Comparison of ENCODE assay signal across 8 mouse cellular contexts in the genomic region with DNA sequence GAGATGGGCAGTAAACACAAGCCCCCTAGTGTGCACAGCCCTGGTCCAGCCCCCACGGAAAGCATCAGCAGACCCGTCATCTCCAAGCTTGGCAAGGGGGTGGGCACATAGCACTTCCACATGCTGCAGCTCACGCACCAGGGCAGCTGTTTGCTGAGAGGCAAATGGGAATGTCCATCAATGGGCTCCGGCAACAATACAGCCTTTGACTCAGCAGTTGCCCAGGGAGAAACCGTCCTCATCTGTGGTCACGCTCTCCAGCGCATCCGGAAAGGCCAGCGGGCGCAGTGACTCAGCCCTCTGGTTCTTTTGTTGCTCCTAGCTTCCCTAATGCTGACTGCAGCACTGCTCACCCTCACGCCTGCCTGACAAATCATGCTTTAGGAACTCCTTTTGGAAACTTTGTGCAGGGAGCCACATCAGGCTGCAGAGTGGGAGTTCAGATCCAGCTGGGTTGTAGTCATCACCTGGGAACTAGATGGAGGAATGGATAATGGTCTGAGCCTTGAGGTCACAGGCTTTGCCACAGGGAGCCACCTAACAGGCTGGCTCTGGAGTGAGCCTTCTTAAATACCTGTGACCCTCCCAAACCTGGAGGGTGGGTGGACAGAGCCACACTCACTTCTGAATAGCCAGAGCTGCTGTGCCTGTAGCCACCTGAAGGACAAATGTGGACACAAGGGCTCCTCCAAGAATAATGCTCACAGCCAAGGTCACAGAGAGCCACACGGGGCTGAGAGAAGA. TPM values are rescaled to one million over a fixed set of nuclear protein-coding genes. Genes with fewer than 3 reads are reported as not detected.
DNase-seq lines count a peak whose midpoint lies in the region; ATAC-seq and TF ChIP-seq lines count a peak whose summit lies in the region.

No protein-coding gene starts in this region.

- peaks cover 14% of the 10 kb centered on the region; the same call in 1 of the 2 replicates for H3K4me1 ChIP-seq in forebrain, postnatal 0 days (ENCODE audit: insufficient read depth)
- peaks cover 31% of the 10 kb centered on the region for H3K4me1 ChIP-seq in midbrain, embryonic 11.5 days (ENCODE audit: control insufficient read depth, insufficient read depth, low read length)
- H3K4me1 ChIP-seq in stomach, postnatal 0 days (replicated peaks; ENCODE audit: control insufficient read depth, insufficient read depth), result peaks cover 2% of the 10 kb centered on the region; the same call in 1 of the 2 replicates

- no peak overlapping the region for H3K27ac ChIP-seq in forebrain, postnatal 0 days (ENCODE audit: low read depth, low read length)
- H3K27ac ChIP-seq in midbrain, embryonic 11.5 days (ENCODE audit: low read depth, low read length), result peak overlapping the region; percentile 59; the same call in 1 of the 2 replicates
- no peak overlapping the region for H3K27ac ChIP-seq in stomach, postnatal 0 days (replicated peaks)

- 6% methylated on average over 12 of the region's 12 CpGs for whole genome bisulfite sequencing in forebrain, postnatal 0 days
- 8% methylated on average over 12 of the region's 12 CpGs for WGBS in midbrain, embryonic 11.5 days
- 33% methylated on average over 12 of the region's 12 CpGs for WGBS in stomach, postnatal 0 days

- intact Hi-C loops in heart, postnatal 36 days (cut with DNase I), result loop anchor here (1.0 to 5.0 kb wide), 3 partner anchors 42 to 236 kb away; a partner anchor contains a TSS

- no peak overlapping the region for H3K4me3 ChIP-seq in forebrain, postnatal 0 days (ENCODE audit: low read depth, low read length)
- H3K4me3 ChIP-seq in midbrain, embryonic 11.5 days (ENCODE audit: low read depth, low read length), result no peak overlapping the region
- H3K4me3 ChIP-seq in stomach, postnatal 0 days (ENCODE audit: low read depth, low read length), result no peak overlapping the region

- ATAC-seq in forebrain, postnatal 0 days, result peak; percentile 80
- peak; percentile 85 for ATAC-seq in midbrain, embryonic 11.5 days (ENCODE audit: low FRiP score)
- ATAC-seq in stomach, postnatal 0 days (ENCODE audit: low FRiP score, low TSS enrichment), result peak; percentile 41; the same call in 1 of the 2 replicates

- no peak overlapping the region; the same call in 1 of the 2 replicates for H3K9ac ChIP-seq in forebrain, postnatal 0 days
- H3K9ac ChIP-seq in midbrain, embryonic 11.5 days (ENCODE audit: low read length), result peak overlapping the region; percentile 24; the same call in 1 of the 2 replicates
- H3K9ac ChIP-seq in stomach, postnatal 0 days (ENCODE audit: low read length), result no peak overlapping the region

- no peaks in the 10 kb centered on the region for H3K36me3 ChIP-seq in forebrain, postnatal 0 days (ENCODE audit: insufficient read depth)
- H3K36me3 ChIP-seq in midbrain, embryonic 11.5 days (ENCODE audit: control insufficient read depth, insufficient read depth, low read length), result no peaks in the 10 kb centered on the region
- no peaks in the 10 kb centered on the region for H3K36me3 ChIP-seq in stomach, postnatal 0 days (ENCODE audit: control insufficient read depth, insufficient read depth, low read length)

- peak overlapping the region; percentile 28; the same call in 1 of the 2 replicates for H3K4me2 ChIP-seq in forebrain, postnatal 0 days (ENCODE audit: low read depth)
- peak overlapping the region; percentile 28 for H3K4me2 ChIP-seq in midbrain, embryonic 11.5 days
- no peak overlapping the region for H3K4me2 ChIP-seq in stomach, postnatal 0 days (replicated peaks; ENCODE audit: low read depth)

- DNase-seq in 3T3-L1 (ENCODE audit: low read depth, low spot score), result peak; percentile 99
- peak; percentile 76 for DNase-seq in adrenal gland, postnatal 10 days
- DNase-seq in forebrain, postnatal 0 days, result peak; percentile 45
- DNase-seq in heart, postnatal 36 days, result peak; percentile 39 to 44
- DNase-seq in left cerebral cortex, adult 8-10 months (ENCODE audit: low spot score in 2 of 2), result peak; percentile 28 to 72
- DNase-seq in midbrain, embryonic 11.5 days (ENCODE audit: low spot score, missing footprints), result peak; percentile 95
- DNase-seq in stomach, postnatal 0 days (ENCODE audit: low spot score), result no peak
- no peak for DNase-seq in spleen, postnatal 4 days (ENCODE audit: low spot score in 2 of 2)

- 0 out of 2 replicates have a peak, but pooled peaks cover 5% of the 10 kb centered on the region for H3K27me3 ChIP-seq in forebrain, postnatal 0 days (ENCODE audit: insufficient read depth, low read length)
- H3K27me3 ChIP-seq in midbrain, embryonic 11.5 days (ENCODE audit: control insufficient read depth, insufficient read depth, low read length), result peaks cover 4% of the 10 kb centered on the region; the same call in 1 of the 2 replicates
- no peaks in the 10 kb centered on the region for H3K27me3 ChIP-seq in stomach, postnatal 0 days (ENCODE audit: control insufficient read depth, insufficient read depth, low read length)

- no peak for TF ChIP-seq CTCF in forebrain, postnatal 0 days (IDR thresholded peaks at IDR 0.05; ENCODE audit: low read depth)
- no peak for TF ChIP-seq CTCF in stomach, postnatal 0 days (IDR thresholded peaks at IDR 0.05; ENCODE audit: low read depth)

- no peak for TF ChIP-seq EP300 in stomach, postnatal 0 days (optimal IDR thresholded peaks at IDR 0.05)

- no peaks in the 10 kb centered on the region for H3K9me3 ChIP-seq in forebrain, postnatal 0 days (ENCODE audit: low read length)
- H3K9me3 ChIP-seq in midbrain, embryonic 11.5 days (ENCODE audit: control insufficient read depth, low read length), result no peaks in the 10 kb centered on the region
- H3K9me3 ChIP-seq in stomach, postnatal 0 days (ENCODE audit: control insufficient read depth, low read length), result no peaks in the 10 kb centered on the region

RNA-seq across cellular contexts. Expression of a gene that starts 5.6 kb away (rescaled TPM):
- 1 to 10 TPM; 2.1 to 2.8 TPM for total RNA-seq in adrenal gland, postnatal 10 days (2021)
- 0.15 and 0.62 TPM in 2 replicates for total RNA-seq in forebrain, postnatal 0 days (2014; rRNA removed)
- 0.30 TPM in 1 of 2 replicates, not detected in the other for polyA plus RNA-seq in forebrain, postnatal 0 days (2015; fragmentation: Nextera tagmentation; extraction: Ambion mirVana)
- 1 to 10 TPM; 2.0 to 2.1 TPM for total RNA-seq in heart, postnatal 36 days (2021)
- total RNA-seq in left cerebral cortex, adult 8-10 months (2022), result under 1 TPM in 1 of 4 experiments, not detected in 3; 0.59 TPM
- not detected in 2 replicates for polyA plus RNA-seq in midbrain, embryonic 11.5 days (2014; fragmentation: Nextera tagmentation; extraction: Ambion mirVana)
- polyA plus RNA-seq in stomach, postnatal 0 days (2015; fragmentation: Nextera tagmentation; extraction: Ambion mirVana), result 4.6 and 5.7 TPM in 2 replicates

RNA-seq across cellular contexts. Expression of a gene that starts 22.2 kb away (rescaled TPM):
- total RNA-seq in adrenal gland, postnatal 10 days (2021), result not detected
- total RNA-seq in forebrain, postnatal 0 days (2014; rRNA removed), result not detected in 2 replicates
- not detected in 2 replicates for polyA plus RNA-seq in forebrain, postnatal 0 days (2015; fragmentation: Nextera tagmentation; extraction: Ambion mirVana)
- not detected for total RNA-seq in heart, postnatal 36 days (2021)
- total RNA-seq in left cerebral cortex, adult 8-10 months (2022), result not detected
- not detected in 2 replicates for polyA plus RNA-seq in midbrain, embryonic 11.5 days (2014; fragmentation: Nextera tagmentation; extraction: Ambion mirVana)
- polyA plus RNA-seq in stomach, postnatal 0 days (2015; fragmentation: Nextera tagmentation; extraction: Ambion mirVana), result not detected in 2 replicates

RNA-seq across cellular contexts. Expression of a gene that starts 23.5 kb away (rescaled TPM):
- 10 to 100 TPM; 42.7 to 57.2 TPM for total RNA-seq in adrenal gland, postnatal 10 days (2021)
- 52.4 and 55.4 TPM in 2 replicates for total RNA-seq in forebrain, postnatal 0 days (2014; rRNA removed)
- polyA plus RNA-seq in forebrain, postnatal 0 days (2015; fragmentation: Nextera tagmentation; extraction: Ambion mirVana), result 56.9 and 62.0 TPM in 2 replicates
- total RNA-seq in heart, postnatal 36 days (2021), result 10 to 100 TPM; 69.1 to 80.9 TPM
- 10 to 100 TPM; 56.4 to 65.5 (median 60.6) TPM for total RNA-seq in left cerebral cortex, adult 8-10 months (2022)
- polyA plus RNA-seq in midbrain, embryonic 11.5 days (2014; fragmentation: Nextera tagmentation; extraction: Ambion mirVana), result 20.2 and 21.1 TPM in 2 replicates
- polyA plus RNA-seq in stomach, postnatal 0 days (2015; fragmentation: Nextera tagmentation; extraction: Ambion mirVana), result 69.4 and 79.0 TPM in 2 replicates

Comparison
In these comparisons a context has a peak if more than half of its experiments do, and no peak if none do; other contexts are left out.
1. DNase-seq: peak in 3T3-L1 (single experiment), adrenal gland, postnatal 10 days (single experiment), forebrain, postnatal 0 days (single experiment), heart, postnatal 36 days (2 of 2), left cerebral cortex, adult 8-10 months (2 of 2) and midbrain, embryonic 11.5 days (single experiment); none in stomach, postnatal 0 days (single experiment) and spleen, postnatal 4 days (0 of 2).
2. Peak in every context shown above with its lines, with median percentiles within 50 percentile points of each other: ATAC-seq.